Mouse (Mus musculus): Measurements from ENCODE around the gene Opcml. TPM values are rescaled to one million over a fixed set of nuclear protein-coding genes. Genes with fewer than 3 reads are reported as not detected.
A peak's percentile ranks its signal among the peaks of the same experiment; 100 is the strongest.

The Opcml gene
- polyA plus RNA-seq, 1 experiment from 2014 or later = not detected

DNA sequence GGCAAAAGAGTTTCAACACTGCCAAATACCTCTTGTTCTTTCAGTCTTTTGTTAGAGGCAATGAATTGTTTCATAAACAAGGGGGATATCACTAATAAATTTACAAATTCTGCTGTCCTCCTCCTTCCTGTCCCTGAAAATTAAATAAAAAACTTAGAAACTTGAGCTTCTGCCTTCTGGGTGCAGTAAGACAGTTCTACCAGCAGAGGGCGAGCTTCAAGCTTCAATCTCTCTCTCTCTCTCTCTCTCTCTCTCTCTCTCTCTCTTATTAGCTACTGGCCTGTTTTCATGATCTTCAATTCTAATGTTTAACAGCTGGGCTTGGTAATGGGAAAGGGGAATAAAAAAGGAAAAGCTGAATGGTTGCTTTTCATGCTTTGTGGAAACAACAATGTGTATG, 615.2 kb downstream of the Opcml start:
- in situ Hi-C loops (cut with MboI; ENCODE audit: low pct_unique_long_range_greater_than_20kb) = no loop called here
- POLR2A ChIA-PET = no interaction called here
- CTCF ChIA-PET = interaction anchor here (0.7 to 2.0 kb wide), 8 partner anchors 16 to 1052 kb away, joined by 3 to 8 read pairs (median 4); no protein-coding TSS in a partner anchor
- no peak for ATAC-seq
- no peak for DNase-seq (ENCODE audit: low read depth, low spot score)
- TF ChIP-seq CTCF (IDR thresholded peaks at IDR 0.05) = peak; percentile 73
- H3K27me3 ChIP-seq = peaks cover 53% of the 10 kb centered on the region

DNA sequence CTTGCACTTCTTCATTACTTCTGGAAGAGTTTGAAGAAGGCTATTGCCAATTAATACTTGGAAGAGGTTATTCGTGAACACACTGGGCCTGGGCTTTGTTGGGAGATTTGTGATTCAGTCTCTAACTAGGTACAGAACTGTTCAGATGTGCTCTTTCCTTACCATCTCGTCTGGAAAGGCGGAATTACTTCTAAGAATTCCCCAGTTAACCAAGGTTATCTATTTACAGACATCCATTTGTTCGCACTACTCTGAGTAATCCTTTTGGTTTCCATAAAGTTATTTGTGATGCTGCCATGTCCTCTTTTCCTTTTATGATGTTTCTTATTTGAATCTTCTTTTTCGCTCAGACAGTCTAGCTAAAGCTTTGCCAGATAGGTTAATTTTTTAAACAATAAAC, 630.2 kb downstream of the Opcml start:
- DNase-seq (ENCODE audit: low read depth, low spot score) (no peak), ATAC-seq (no peak)
- H3K27me3 ChIP-seq = peaks cover 10% of the 10 kb centered on the region
- ChIA-PET CTCF (interaction anchor here (1.2 kb wide), 1 partner anchor 328 kb away, joined by 3 read pairs; no protein-coding TSS in a partner anchor), POLR2A (no interaction called here)
- TF ChIP-seq CTCF (IDR thresholded peaks at IDR 0.05) = no peak
- in situ Hi-C loops (cut with MboI; ENCODE audit: low pct_unique_long_range_greater_than_20kb) = no loop called here

DNA sequence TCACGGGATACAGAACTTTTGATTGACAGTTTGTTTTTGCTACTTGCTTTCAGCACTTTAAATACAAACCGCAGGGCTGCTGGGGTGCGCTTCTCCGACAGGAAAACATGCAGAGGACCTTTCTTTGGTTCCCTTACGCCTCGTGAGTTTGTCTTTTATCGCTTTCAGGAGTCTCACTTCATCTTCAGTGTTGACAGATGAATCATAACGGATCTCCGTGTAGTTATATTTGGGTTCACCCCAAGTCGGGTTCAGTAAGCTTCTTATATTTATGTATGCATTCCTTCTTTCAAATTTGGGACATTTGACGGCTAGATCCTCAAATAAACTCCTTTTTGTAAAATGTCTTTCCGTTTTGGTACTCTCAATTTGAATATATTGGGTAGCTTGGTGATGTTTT, 632.8 kb downstream of the Opcml start:
- H3K27me3 ChIP-seq = peaks cover 10% of the 10 kb centered on the region
- no peak for DNase-seq (ENCODE audit: low read depth, low spot score)
- in situ Hi-C loops (cut with MboI; ENCODE audit: low pct_unique_long_range_greater_than_20kb) = no loop called here
- ATAC-seq = no peak
- ChIA-PET POLR2A (no interaction called here), CTCF (no interaction called here)
- TF ChIP-seq CTCF (IDR thresholded peaks at IDR 0.05) = no peak

DNA sequence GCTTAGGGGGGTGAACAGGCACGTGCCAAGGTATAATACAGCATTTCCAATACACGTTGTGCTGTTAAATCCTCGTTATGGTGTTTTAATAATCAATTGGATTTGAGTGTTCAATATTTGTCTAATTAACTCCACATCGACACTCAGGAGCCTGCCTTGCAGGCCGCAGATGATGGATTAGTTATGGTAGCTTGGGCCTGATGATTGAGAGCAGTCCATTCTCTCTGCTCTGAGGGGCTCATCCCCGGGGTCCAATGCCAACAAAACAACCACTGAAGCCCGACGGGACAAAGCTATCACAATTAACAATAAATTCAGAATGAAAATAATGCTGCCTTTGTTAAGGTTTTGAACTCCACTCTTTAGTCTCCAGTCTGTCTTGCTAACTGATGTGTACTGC, 641.6 kb downstream of the Opcml start:
- CTCF ChIA-PET = no interaction called here
- no peak for DNase-seq (ENCODE audit: low read depth, low spot score)
- no peak for ATAC-seq
- in situ Hi-C loops (cut with MboI; ENCODE audit: low pct_unique_long_range_greater_than_20kb) = no loop called here
- H3K27me3 ChIP-seq = peaks cover 20% of the 10 kb centered on the region
- POLR2A ChIA-PET = no interaction called here
- no peak for TF ChIP-seq CTCF (IDR thresholded peaks at IDR 0.05)

DNA sequence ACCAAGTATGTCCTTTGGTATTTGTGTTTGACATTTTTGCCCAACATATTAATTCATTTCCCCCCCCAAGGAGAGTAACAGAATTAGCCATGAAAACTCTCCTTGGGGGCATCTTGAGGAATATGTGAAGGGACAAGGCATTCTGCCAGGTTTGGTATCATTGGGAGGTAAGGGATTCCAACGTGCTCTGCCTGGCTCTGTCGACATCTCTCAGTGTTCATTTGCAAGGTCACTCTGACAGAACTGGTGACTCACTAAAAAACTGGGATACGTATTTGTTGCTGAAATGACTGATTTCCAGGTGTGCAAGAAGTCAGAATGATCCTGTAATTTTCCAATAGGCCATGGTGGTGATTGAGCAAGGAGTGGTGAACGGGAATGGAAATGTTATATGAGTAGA, 648.2 kb downstream of the Opcml start:
- TF ChIP-seq CTCF (IDR thresholded peaks at IDR 0.05) = no peak
- in situ Hi-C loops (cut with MboI; ENCODE audit: low pct_unique_long_range_greater_than_20kb) = no loop called here
- ChIA-PET CTCF (no interaction called here), POLR2A (no interaction called here)
- DNase-seq (ENCODE audit: low read depth, low spot score) (no peak), ATAC-seq (no peak)
- peaks cover 9% of the 10 kb centered on the region for H3K27me3 ChIP-seq

DNA sequence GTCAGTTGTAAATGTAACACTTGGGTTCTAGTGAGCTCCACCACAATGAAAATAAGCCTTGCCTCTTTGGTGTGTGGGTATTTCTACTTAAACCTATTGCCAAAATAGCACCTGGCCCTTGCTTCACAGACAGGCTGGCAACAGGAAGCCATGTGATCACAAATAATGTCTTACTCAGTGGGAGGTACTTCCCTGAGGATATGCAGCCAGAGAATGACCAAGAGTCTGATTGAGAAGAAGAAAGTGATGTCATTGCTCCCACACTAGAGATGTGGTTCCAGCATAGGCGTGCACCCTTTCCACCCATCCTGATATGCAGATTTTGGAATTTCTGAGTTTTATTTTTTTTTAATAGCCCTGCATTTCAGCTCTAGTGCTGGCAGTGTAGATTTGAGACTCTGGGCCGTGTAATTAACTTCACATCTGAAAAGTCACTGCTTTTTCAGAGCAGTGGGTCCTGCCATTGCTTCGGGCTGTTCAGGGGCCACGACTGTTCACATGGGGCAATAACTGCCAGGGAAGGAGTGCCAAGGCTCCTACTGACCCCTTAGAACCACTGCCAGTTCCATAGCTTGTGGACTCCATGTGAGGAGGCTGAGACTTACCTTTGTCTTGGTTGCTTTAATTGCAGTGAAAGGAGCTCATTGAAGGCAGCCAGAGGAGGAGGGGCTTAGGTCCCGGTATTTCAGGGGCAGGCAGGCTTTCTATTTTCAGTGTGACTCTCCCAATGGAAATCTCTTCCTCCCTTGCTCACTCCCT, 649.0 kb downstream of the Opcml start:
- in situ Hi-C loops (cut with MboI; ENCODE audit: low pct_unique_long_range_greater_than_20kb) = no loop called here
- ChIA-PET POLR2A (no interaction called here), CTCF (interaction anchor here (1.4 kb wide), 1 partner anchor 34 kb away, joined by 4 read pairs; no protein-coding TSS in a partner anchor)
- H3K27me3 ChIP-seq = peaks cover 9% of the 10 kb centered on the region
- no peak for TF ChIP-seq CTCF (IDR thresholded peaks at IDR 0.05)
- DNase-seq (ENCODE audit: low read depth, low spot score) = no peak
- no peak for ATAC-seq

DNA sequence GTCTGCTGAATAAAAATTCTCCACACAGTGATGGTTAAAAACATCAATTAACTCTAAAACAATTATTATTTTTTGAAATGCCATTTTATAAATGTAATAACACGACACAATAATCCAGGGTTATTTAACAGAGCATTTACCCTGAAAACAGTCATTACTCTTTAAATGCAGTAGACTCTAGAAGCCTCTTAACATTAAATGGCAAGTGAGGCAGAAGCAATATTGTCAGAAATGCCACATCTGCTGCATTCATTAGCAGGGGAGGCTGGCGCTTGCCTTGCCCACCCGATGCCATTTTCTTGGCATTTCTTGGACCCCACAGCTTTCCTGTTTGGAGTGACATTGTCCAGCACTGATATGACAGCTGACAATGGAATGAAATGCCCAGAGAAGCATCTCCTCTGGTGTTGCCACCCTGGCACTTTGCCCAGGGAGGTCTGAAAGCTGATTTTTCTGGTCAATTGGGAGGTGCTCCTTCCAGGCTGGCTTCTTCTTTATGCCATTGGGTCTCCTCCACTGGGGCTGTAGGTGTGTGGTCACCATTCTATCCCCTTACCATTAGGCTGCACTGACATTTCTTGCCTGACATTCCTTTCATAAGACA, 649.7 kb downstream of the Opcml start:
- POLR2A ChIA-PET = no interaction called here
- CTCF ChIA-PET = interaction anchor here (1.4 kb wide), 1 partner anchor 35 kb away, joined by 4 read pairs; no protein-coding TSS in a partner anchor
- no peak for TF ChIP-seq CTCF (IDR thresholded peaks at IDR 0.05)
- ATAC-seq (no peak), DNase-seq (ENCODE audit: low read depth, low spot score) (no peak)
- in situ Hi-C loops (cut with MboI; ENCODE audit: low pct_unique_long_range_greater_than_20kb) = no loop called here
- H3K27me3 ChIP-seq = peaks cover 13% of the 10 kb centered on the region

DNA sequence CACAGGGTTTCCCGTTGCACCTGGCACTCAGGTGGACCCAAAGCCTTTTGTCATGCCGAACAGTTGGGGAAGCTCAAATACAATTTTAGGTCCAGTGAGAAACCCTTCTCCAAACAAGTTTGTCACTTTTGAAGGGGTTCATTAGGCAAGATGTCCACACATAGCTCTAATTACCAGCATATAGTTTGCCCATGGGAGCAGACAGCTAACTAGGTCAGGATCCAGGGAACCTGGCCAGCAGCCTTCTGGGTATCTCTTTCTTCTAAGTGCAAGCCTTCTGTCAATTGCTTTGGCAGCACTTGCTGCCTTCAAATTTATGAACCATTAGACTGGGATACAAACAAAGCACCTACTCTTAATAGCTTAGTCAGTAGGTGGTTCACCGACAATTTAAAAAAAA, 653.9 kb downstream of the Opcml start:
- ChIA-PET CTCF (no interaction called here), POLR2A (no interaction called here)
- in situ Hi-C loops (cut with MboI; ENCODE audit: low pct_unique_long_range_greater_than_20kb) = no loop called here
- no peak for ATAC-seq
- H3K27me3 ChIP-seq = peaks cover 13% of the 10 kb centered on the region
- TF ChIP-seq CTCF (IDR thresholded peaks at IDR 0.05) = no peak
- DNase-seq (ENCODE audit: low read depth, low spot score) = no peak

DNA sequence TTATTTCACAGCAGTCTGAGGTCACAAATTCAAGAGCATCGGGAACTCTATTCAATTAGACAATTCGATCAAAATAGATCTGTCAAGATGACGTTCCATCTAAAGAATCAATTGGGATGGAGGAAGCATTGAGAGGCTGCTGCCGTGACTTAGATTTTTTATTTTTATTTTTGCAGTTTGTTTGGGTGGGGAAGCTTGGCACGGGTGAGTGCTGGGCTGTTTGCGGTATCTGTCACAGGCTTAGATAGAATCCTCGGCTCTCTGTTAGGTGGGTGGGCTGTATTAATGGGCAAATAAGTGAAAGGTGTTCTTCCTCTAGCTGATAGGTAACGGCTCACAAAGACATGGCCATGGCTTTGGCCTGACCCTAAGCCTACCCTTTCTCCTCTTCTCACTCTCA, 654.4 kb downstream of the Opcml start:
- no peak for TF ChIP-seq CTCF (IDR thresholded peaks at IDR 0.05)
- in situ Hi-C loops (cut with MboI; ENCODE audit: low pct_unique_long_range_greater_than_20kb) = no loop called here
- peaks cover 13% of the 10 kb centered on the region for H3K27me3 ChIP-seq
- ATAC-seq (no peak), DNase-seq (ENCODE audit: low read depth, low spot score) (no peak)
- ChIA-PET CTCF (no interaction called here), POLR2A (no interaction called here)

DNA sequence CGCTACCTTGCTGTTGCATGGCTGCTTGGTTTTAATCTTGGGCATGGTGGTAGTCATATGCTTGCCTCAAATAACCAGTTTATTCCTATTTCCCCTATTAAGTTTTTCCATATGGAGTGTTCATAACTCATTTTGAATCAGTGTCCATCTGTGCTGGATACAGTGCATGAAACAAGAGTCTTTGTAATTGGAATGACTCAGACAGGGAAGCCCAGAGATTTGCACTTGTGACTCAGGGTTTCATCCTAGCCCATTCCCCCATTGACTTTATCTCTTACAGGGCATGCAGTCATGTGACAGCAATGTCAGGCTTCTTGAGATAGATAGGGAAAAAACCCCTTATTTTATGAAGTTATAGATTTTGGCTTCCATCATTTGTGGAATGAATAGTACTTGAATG, 655.3 kb downstream of the Opcml start:
- H3K27me3 ChIP-seq = peaks cover 9% of the 10 kb centered on the region
- ChIA-PET POLR2A (no interaction called here), CTCF (no interaction called here)
- in situ Hi-C loops (cut with MboI; ENCODE audit: low pct_unique_long_range_greater_than_20kb) = no loop called here
- TF ChIP-seq CTCF (IDR thresholded peaks at IDR 0.05) = no peak
- no peak for DNase-seq (ENCODE audit: low read depth, low spot score)
- ATAC-seq = no peak

DNA sequence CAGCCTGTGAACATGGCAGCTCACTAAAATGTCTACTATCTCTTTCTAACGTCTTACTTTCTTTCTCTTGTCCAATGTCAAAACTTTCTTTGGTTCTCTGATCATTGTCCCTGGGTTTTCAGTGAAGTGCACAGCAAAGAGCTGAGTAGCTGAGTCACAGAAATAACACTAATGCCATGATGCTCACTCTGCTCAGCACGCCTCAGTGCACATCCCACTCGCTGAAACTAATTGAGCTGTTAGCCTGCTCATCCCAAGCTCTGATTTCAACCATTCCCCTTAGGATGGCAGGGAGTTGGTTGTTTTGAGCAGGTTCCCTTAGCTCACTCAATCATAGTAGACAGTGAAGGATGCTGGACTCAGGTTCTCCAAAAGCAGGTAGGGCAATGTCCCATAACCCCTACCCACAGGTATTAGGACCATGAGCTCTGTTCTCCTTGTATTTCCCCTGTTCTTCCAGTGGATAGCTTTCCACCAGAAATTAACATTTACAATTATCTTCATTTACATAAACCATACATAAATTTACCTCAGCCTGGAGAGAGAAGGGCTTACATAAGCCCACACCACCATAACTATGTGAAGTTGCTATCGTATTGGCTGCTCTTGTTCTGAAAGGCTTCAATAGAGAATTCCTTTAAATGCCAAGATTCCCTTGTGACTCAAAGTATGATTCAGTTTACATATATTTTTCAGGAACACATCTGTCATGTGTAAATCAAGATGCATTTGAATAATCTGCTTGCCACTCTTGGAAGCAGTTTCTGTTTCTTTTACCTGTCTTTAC, 655.9 kb downstream of the Opcml start:
- TF ChIP-seq CTCF (IDR thresholded peaks at IDR 0.05) = no peak
- in situ Hi-C loops (cut with MboI; ENCODE audit: low pct_unique_long_range_greater_than_20kb) = no loop called here
- H3K27me3 ChIP-seq = peaks cover 8% of the 10 kb centered on the region
- ChIA-PET POLR2A (no interaction called here), CTCF (no interaction called here)
- no peak for ATAC-seq
- no peak for DNase-seq (ENCODE audit: low read depth, low spot score)

Data from Patski (cell line).